Mouse (Mus musculus): ENCODE results near the gene Tubb1. TPM values are rescaled to one million over a fixed set of nuclear protein-coding genes. Genes with fewer than 3 reads are reported as not detected.

The Tubb1 gene
- total RNA-seq (2015) (not detected in 2 replicates), total RNA-seq (2017) (0.26 and 0.53 TPM in 2 replicates)

DNA sequence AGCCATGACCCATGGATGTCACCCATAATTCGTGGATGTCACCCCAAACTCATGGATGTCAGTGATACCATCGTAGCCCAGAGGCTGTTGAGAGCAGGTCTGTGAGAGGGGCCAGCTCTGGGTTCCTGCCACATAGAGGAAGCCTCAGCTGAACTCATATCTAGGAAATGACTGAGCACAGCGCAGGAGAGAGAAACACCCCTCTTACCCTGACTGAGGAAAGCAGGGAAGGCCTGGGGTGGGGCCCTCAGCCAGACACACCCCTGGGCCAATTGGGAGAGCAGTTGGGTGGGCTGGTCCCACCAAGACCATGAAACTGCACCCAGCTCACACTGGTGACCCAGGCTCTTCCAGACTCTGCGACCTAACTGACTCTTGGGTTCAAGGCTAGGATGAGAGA is at the start of gene Tubb1:
Tubb1 (plus strand) TSS at position 343 of the 400 bp plus-strand sequence.
- no peak for ATAC-seq (ENCODE audit: poor library complexity, severe bottlenecking)

DNA sequence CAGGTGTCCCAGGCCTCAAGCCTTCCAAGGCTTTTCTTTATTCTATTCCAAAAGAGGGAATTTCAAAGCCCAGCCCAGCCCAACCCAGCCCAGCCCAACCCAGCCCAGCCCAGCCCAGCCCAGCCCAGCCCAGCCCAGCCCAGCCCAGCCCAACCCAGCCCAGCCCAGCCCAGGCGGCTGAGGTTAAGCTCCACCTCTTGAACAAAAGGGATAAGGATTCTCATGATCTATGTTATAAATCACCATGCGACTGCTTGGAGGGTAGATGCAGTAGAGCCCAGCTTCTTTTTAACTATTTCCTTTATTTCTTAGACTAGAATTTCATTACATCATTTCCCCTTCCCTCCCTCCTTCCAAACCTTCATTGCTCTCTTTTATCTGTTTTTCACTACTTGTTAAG is 40.3 kb upstream of the Tubb1 start:
- no peak for ATAC-seq (ENCODE audit: poor library complexity, severe bottlenecking)

DNA sequence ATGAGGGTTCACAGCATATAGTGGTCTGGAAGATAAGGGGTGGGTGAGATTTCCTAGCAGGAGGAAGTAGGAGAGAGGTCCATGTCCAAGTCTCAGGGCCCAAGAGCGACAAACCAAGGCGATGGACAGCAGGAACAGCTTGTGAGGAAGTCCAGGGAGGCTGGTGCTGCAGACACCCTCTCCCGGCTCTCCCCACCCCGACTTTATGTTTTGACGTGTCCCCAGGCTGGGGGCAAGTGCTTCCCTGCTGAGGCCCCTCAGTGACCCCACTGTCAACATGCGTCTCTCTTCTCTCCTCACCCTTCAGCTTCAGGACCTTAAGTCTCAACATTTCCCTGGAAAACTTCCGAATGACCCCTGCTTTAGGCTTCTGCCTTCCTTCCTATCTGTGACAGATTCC is 37.4 kb upstream of the Tubb1 start:
- ATAC-seq (ENCODE audit: poor library complexity, severe bottlenecking), result no peak

DNA sequence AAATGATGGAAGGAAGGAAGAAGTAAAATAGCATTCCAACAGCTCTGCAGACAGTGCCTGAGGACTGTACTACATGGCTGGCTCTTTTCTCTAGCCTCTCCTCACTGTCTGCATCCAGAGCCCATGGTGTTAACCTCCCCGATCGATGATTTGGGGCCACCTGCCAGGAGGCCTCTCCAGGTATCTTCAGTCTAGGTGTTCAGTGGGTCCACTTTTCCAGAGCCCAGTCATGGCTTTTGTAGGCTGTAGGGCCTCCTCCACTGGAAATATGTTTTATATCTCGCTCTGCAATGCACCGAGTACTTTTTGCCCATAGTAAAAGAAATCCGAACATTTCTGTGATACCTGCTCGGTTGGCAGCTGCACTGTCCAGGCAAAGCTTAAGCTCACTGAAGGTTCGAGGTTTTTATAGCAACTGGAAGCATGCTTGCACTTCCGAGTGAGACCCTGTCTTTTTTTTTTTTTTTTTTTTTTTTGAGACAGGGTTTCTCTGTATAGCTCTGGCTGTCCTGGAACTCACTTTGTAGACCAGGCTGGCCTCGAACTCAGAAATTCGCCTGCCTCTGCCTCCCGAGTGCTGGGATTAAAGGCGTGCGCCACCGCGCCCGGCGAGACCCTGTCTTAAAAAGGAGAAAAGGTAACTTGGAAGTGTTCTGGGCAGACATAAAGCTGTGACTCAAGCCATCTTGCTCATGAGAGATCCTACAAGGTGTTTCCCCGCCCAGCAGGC is 35.3 kb upstream of the Tubb1 start:
- no peak for ATAC-seq (ENCODE audit: poor library complexity, severe bottlenecking)

DNA sequence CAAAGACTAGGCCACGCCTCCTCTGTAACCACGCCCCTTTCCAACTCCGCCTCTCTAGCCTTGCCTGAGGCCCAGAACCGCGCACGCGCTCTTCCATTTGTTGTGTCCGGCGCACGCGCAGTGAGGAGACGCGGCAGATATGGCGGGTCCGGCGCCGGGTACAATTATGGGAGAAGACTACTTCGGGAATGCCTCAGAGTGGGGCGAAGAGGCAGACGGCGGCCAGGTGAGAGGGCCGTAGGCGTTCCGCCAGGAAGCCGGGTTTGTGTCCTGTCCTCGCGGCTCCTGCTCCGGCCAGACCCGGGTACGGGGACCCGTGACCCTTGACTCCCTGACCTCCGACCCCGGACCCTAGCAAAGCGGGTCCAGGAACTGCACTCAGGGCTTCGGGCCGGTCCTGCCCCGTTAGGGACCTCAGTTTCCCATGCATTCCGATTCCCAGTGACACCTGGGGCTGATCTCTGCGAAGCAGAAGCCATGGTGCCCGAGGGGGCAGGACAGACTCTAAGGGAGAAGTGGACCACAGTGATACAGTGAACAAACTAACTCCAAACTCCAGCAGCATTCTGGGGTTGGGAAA is 34.7 kb upstream of the Tubb1 start, which contains the start of gene Nelfcd:
Nelfcd (plus strand) TSS at position 74 of the 580 bp plus-strand sequence.
- ATAC-seq (ENCODE audit: poor library complexity, severe bottlenecking), result peak; percentile 93

DNA sequence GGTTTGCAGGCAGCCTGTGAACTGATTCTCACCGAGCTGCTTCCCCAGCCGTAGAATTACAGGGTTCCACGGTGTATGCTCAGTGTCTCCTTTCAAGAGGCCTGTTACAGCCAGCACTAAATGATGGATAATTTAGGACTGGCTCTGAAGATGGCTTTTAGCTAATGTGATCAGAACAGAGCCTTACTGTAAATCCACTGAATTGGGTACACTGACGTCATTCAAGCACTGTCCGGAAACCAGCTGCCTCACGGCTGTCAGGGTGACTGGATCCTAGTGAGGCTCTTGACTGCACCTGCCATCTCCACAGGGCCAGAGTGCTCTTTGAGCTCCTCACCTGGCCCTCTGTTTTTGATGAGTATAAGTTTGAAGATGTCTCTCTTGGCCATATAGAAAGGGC is 29.4 kb upstream of the Tubb1 start:
- ATAC-seq (ENCODE audit: poor library complexity, severe bottlenecking), result no peak

DNA sequence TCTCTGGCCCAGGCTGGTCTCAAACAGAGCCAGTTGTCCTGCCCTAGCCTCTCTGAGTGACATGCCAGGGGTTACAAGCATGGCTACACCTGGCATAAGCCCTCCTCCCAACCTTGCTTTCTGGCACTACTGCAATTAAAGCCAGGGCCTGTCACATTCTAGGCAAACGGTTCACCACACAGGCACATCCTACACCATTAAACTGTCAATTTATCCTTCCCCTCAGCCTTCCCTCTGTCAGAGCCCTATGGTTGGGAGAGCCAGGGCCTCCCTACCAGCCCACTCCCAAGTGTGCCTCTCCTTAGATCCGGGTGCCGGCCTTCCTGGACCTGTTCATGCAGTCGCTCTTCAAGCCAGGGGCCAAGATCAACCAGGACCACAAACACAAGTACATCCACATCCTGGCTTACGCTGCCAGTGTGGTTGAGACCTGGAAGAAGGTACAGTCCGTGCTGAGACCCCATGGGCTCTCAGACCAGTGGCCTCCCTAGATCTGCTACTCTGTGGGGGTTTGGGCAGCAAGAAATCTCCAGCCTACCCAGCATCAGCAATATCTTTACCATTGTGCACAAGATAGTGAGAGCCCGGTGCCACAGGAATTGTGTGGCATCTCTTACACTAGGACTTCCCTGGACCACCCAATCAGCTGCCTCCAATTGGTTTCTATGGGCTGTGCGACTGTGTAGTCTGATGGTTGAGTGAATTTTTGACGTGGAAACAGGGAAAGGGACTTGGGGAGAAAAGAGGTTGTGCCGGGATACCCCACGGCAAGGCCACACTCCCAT is 26.0 kb upstream of the Tubb1 start:
- no peak for ATAC-seq (ENCODE audit: poor library complexity, severe bottlenecking)

DNA sequence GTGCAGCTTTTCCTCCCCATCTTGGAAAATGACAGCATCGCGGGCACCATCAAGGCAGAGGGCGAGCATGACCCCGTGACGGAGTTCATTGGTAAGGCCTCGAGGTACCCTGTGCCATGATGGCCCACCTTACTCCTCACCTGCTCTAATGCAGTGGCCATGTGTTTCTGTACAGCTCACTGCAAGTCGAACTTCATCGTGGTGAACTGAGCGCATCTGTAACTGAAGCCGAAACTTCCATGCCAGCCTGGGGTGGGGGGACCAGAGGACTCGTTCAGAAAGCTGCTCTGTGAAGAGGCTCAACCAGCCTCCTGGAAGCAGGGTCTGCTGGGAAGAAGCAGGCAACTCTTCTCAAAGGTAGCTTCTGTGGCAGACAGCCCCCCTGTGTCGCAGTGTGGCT is 23.6 kb upstream of the Tubb1 start:
- ATAC-seq (ENCODE audit: poor library complexity, severe bottlenecking), result no peak

DNA sequence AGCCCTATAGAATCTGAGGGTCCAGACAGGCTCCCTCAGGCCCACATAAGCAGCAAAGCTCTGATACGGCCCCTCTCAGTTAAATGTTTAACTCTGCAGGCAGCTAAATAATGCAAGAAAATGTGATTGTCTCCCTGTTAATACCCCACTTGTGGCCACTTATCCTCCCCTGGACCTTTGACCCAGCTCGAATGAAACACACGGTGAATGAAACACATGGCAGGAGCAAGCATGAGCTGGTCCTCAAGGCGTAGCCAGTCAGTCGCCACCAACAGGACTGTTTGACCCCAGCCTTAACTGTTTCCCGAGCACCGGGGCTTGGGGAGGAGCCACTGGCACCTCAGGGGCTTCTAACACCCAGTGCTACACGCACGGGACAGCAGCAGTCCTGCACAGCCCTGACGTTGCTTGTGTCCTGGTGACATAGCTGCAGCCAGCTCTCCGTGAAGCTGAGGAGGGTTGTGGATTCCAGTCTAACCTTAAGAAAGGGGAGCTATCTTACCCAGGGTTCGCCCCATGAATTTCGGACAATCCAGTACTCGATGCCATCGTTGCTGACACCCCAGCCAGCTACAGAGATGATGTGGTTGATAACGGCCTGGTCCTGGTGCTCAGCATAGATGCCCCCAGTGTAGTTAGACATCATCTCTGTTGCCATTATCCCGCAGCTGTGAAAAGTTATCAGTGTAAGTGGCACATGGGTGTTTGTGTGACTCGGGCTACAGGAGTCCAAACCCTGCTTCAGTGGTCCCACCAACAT is 22.2 kb upstream of the Tubb1 start:
- no peak for ATAC-seq (ENCODE audit: poor library complexity, severe bottlenecking)

DNA sequence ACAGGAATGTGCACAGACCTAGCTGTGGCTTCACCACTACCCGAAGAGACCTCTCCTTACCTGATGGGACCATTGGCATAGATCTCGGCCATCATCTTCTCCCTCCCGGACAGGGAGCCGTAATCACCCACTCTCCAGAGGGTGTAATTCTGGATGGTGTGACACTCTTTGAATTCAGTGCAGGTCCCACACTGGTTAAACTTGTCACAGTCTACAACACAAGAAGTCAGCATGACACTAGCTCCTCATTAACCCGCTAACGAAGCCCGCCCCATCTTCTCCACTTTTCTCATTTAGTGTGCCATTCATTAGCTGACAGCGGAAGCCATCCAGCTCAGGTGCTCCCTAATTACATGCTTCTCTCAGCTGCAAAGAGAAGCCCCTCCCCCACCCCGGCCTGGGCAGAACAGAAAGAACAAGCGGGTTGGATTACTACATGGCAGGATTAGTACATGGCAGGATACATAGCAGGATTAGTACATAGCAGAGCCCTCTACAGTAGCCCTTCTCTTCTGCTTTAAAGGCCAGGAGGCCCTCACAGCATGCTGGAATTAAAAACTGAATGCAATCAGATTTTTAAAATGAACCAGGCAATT is 21.4 kb upstream of the Tubb1 start:
- no peak for ATAC-seq (ENCODE audit: poor library complexity, severe bottlenecking)

DNA sequence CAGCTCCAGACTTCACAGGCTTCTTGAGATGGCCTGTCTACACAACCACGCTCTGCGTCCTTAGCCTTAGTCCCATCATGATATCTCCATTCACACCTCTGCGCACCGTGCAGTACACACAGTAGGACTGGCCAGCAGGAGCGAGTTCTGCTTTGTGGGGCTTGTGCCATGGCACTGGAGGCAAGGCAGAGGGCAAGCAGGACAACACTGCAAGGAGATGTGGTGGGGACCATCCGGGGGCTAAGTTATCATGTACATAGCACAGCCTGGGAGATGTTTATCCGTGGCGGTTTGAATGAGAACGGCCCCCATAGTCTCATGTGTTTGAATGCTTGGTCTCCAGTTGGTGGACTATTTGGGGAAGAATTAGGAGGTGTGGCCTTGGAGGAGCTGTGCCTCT is 15.6 kb upstream of the Tubb1 start:
- no peak for ATAC-seq (ENCODE audit: poor library complexity, severe bottlenecking)

DNA sequence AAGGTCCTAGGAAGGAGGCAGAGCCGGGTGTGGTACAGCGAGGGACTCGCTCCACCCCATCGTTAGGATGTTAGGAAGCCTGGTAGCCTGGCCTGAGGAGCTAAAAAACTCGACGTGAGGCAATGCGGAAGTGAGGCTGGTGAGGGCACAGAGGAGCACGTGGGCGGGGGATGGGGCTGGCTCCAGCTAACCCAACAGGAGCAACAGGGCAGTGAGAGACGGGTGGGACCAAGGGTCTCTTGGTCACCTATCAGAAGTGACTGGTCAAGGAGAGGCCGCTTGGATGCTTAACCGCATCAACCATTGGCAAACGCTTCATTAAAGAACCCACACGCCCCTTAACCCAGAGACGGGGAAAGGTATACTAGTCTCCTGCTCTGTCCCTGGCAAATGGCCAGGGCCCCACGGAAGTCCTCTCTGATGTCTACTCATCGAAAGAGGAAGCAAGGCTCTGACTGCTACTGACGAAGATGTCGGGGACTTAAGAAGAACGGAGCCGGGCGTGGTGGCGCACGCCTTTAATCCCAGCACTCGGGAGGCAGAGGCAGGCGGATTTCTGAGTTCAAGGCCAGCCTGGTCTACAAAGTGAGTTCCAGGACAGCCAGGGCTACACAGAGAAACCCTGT is 14.3 kb upstream of the Tubb1 start:
- peak; percentile 44 for ATAC-seq (ENCODE audit: poor library complexity, severe bottlenecking)

DNA sequence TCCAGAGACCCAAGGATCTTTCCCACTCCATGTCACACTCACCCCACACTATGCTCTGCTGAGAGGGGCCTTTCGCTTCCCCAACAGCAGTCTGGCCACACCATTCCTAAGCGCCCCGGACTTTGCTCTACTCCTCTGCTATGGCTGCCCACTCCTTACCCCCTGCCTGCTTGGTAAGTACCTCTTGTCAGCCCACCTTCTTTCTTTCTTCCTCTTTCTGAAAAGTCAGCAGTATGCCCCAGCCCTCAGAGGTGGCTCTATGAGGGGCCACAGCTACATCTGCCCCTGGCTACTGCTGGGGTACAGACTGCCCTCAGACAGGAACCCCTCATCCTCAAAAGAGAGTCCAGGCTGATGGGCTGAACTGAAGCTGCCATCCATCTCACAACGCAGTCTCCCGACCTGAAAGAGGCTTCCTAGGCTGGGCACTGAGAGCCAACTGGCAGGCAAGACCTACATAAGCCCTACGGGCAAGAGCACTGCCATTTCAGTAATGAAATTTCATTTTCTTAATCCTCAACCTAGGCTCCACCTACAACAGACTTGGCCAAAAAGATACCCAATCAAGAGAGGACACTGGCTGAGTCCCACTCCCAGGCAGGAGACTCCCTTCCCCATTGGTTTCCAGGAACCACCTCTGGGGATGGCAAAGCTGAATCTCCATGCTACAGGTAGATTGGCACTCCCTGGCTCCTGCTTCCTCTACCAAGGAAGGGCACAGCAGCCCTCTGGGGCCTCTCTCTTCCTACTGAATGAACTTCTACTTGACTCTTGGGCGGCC is 13.4 kb upstream of the Tubb1 start:
- peak; percentile 14 for ATAC-seq (ENCODE audit: poor library complexity, severe bottlenecking)

DNA sequence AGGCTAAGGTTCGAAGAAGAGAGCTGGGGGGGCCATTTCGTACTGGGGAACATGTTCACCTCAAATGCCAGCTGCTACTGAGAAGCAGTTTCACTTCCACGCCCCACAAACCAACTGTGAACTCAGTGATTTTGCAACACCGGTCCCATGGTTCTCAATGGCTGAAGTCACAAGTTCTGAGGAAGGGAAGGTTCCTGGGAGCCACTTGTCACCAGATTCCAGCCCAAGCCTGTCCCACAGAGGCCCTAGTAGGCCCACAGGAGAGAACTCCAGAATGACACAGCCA is 12.9 kb upstream of the Tubb1 start:
- ATAC-seq (ENCODE audit: poor library complexity, severe bottlenecking), result peak; percentile 43

DNA sequence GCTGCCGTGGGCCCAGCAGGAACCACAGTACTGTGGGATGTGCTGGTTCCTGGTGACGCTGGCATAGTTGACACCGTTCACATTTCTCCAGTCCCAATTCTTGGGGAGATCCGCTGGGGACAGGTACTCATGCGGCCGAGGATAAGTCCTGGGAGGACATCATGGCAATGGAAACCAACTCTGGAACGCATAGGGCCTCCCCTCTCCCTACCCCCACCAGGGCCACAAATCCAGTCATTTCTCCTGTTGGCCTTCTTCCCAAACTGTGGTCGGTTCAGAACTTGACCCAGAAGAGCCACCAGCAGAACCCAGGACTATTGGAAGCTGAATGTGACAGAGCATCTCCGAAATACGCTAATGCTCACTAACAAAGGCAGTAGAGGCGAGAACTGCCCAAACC is 12.3 kb upstream of the Tubb1 start:
- ATAC-seq (ENCODE audit: poor library complexity, severe bottlenecking), result no peak

DNA sequence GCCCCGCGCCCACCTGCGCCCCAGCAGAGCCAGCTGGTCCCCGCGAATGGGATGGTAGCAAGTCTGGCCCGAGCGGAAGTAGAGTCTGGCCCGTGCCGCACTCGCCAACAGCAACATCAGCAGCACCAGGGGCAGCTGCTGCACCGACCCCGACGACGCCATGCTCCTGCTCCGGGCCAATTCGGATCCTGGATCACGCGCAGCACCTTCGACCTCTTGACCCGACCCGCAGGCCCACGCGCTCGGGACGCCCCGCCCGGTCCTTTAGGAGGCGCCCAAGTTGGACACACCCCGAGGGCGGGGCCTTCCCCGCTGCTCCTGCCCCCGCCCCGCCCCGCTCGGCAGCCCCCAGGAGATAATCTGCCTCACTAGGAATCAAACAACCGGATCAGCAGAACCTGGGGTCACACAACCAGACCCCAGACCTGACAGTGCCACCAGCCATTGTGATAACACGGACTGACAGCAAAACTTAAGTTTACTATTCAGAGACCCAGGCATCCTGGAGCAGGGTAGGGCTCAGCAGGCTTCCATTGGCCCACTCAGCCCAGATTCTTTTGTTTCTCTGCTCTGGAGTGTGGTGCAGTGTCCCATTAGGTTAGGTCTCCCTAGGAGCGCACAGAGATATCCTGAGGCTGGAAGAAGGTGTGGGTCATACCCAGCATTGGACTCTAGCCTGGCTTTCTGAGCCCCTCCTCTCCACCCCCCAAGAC is 11.6 kb upstream of the Tubb1 start, which contains the start of gene Ctsz:
Ctsz (minus strand) TSS at position 303 of the 713 bp plus-strand sequence.
- ATAC-seq (ENCODE audit: poor library complexity, severe bottlenecking), result peak; percentile 38

DNA sequence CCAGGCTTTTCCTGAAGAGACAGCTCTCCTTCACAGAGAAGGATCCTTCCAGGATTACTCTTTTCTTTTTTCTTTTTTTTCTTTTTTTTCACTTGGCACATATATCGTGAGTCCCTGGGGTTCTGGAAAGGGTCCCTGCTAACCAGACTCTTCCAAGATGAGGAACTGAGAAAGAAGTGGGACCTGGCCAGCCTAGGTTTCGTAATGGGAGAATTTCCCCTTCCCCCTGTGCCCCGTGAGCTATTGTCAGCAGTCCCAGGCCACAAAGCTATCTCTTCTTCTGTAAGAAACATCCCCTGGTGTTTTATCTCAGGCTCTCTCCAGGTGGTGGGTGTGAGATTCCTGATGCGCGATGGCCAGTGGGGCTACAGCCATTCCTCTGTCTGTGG is 11.1 kb upstream of the Tubb1 start:
- ATAC-seq (ENCODE audit: poor library complexity, severe bottlenecking), result peak; percentile 27

DNA sequence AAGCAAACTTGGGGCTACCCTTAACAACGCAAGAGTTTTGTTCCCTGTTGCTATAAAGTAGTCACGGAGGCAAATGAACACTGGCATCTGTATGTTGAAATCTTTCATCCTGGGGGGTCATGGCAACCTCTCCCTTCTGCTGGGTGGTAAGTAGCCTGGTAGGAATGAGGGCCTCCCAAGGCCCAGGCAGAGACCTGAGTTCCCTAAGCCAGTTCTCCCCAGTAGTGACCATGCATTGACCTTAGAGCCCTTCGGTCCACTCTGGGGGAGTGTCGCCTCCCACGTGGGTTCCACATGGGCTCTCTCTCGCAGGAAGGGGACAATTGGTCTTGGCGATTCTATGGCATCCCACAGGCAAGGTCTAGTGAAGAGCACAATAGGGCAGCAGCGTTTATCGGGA is 10.5 kb upstream of the Tubb1 start:
- no peak for ATAC-seq (ENCODE audit: poor library complexity, severe bottlenecking)

DNA sequence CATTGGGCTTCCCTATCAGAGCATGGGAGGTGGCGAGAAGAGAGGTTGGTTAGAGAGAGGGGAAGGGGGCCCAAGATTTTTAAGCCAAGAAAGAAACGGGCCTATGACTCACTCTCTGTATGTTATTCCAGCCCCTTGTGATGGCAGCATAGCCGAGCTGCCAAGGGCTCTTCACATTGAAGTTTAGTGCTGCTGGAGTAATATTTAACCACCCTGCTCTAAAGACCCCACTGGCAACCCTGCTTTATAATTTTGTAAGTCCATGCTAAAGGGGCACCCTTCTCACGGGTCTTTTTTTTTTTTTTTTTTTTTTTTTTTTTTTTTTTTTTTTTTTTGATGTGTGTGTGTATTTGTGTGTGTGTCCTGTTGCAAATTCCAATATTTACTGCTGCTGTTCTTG is 8.6 kb upstream of the Tubb1 start:
- no peak for ATAC-seq (ENCODE audit: poor library complexity, severe bottlenecking)
